Mouse (Mus musculus) neural tube, embryonic 11.5 days (tissue): ENCODE data around the gene Rnf144a. TPM values are rescaled to one million over a fixed set of nuclear protein-coding genes. Genes with fewer than 3 reads are reported as not detected.

Experiments
- ATAC-seq: fragments of 200-750 bp; cut with Nextera tagmentation; 2 replicates; pipeline ENCODE4 v1.8.0; 2017; ENCODE audit warnings: moderate number of reproducible peaks, mild to moderate bottlenecking, moderate TSS enrichment, moderate library complexity; ENCODE audit not compliant: insufficient read depth, low FRiP score, low TSS enrichment
- DNase-seq: peaks from one replicate; pipeline ENCODE4 v3.0.0-alpha.2; 2015; ENCODE audit warnings: low spot score
- H3K27ac ChIP-seq: fragments of 300-500 bp; sonication (generic); 2 replicates; pipeline ENCODE4 v1.5.1; 2014; ENCODE audit warnings: low read depth, mild to moderate bottlenecking, low read length
- H3K27me3 ChIP-seq: fragments of 300-500 bp; sonication (generic); 2 replicates; pipeline ENCODE4 v1.6.1; 2014; ENCODE audit warnings: mild to moderate bottlenecking, low read length, mixed read lengths; ENCODE audit not compliant: control insufficient read depth, insufficient read depth
- H3K36me3 ChIP-seq: fragments of 300-500 bp; sonication (generic); 2 replicates; pipeline ENCODE4 v1.6.1; 2014; ENCODE audit warnings: mild to moderate bottlenecking, low read length, moderate library complexity, mixed read lengths; ENCODE audit not compliant: control insufficient read depth, insufficient read depth
- H3K4me1 ChIP-seq: fragments of 300-500 bp; sonication (generic); 2 replicates; pipeline ENCODE4 v1.6.1; 2014; ENCODE audit warnings: low read length, mixed read lengths; ENCODE audit not compliant: control insufficient read depth, insufficient read depth
- H3K4me2 ChIP-seq: fragments of 300-500 bp; sonication (generic); 2 replicates; pipeline ENCODE4 v1.6.1; 2014; ENCODE audit warnings: low read depth, mild to moderate bottlenecking, moderate library complexity
- H3K4me3 ChIP-seq: fragments of 300-500 bp; sonication (generic); 2 replicates; pipeline ENCODE4 v1.5.1; 2014; ENCODE audit warnings: low read depth, low read length
- H3K9ac ChIP-seq: fragments of 300-500 bp; sonication (generic); 2 replicates; pipeline ENCODE4 v1.6.1; 2014; ENCODE audit warnings: mild to moderate bottlenecking, low read length
- H3K9me3 ChIP-seq: fragments of 300-500 bp; sonication (generic); 2 replicates; pipeline ENCODE4 v1.6.1; 2016; ENCODE audit warnings: low read length; ENCODE audit not compliant: control insufficient read depth
- WGBS: fragments of 180-500 bp; shearing (Covaris S2); extraction: QIAGEN DNeasy Blood & Tissue Kit; methylation state at CpG from one replicate; pipeline ENCODE4 v1.1.7; 2014; 5-methylcytosine and 5-hydroxymethylcytosine counted together
- polyA plus RNA-seq: library from polyadenylated mRNA; unstranded; fragments of >200 nt; fragmentation: Nextera tagmentation; extraction: Ambion mirVana; gene quantifications from 2 replicates; pipeline ENCODE4 v1.2.1, GENCODE M21; 2014

The Rnf144a gene
- polyA plus RNA-seq, 1 experiment from 2014 or later: 29.1 TPM

- no peaks in the 10 kb centered on the region for H3K4me1 ChIP-seq
- no peaks in the 10 kb centered on the region for H3K9me3 ChIP-seq
- no peak overlapping the region for H3K4me2 ChIP-seq
- no peak for DNase-seq
- H3K4me3 ChIP-seq: no peak overlapping the region
- WGBS: 84% methylated on average over 1 of the region's 1 CpGs
- H3K27me3 ChIP-seq: no peaks in the 10 kb centered on the region
- no peaks in the 10 kb centered on the region; the same call in 1 of the 2 replicates for H3K36me3 ChIP-seq
- ATAC-seq: no peak
- no peak overlapping the region for H3K9ac ChIP-seq
- no peak overlapping the region for H3K27ac ChIP-seq
Measured at GRCm38 (mm10) chr12:26333678-26334077, 81.4 kb downstream of the Rnf144a start.

- DNase-seq (no peak), ATAC-seq (no peak)
- no peak overlapping the region for H3K4me2 ChIP-seq
- no peak overlapping the region for H3K27ac ChIP-seq
- 84% methylated on average over 3 of the region's 3 CpGs for WGBS
- no peaks in the 10 kb centered on the region for H3K27me3 ChIP-seq
- no peaks in the 10 kb centered on the region for H3K9me3 ChIP-seq
- no peak overlapping the region for H3K9ac ChIP-seq
- H3K36me3 ChIP-seq: no peaks in the 10 kb centered on the region
- no peak overlapping the region for H3K4me3 ChIP-seq
- no peaks in the 10 kb centered on the region for H3K4me1 ChIP-seq
Measured at GRCm38 (mm10) chr12:26331048-26331447, 84.0 kb downstream of the Rnf144a start.

- H3K9me3 ChIP-seq: no peaks in the 10 kb centered on the region
- H3K9ac ChIP-seq: no peak overlapping the region
- 84% methylated on average over 5 of the region's 5 CpGs for WGBS
- DNase-seq (no peak), ATAC-seq (no peak)
- H3K4me3 ChIP-seq: no peak overlapping the region
- H3K36me3 ChIP-seq: no peaks in the 10 kb centered on the region
- no peaks in the 10 kb centered on the region for H3K4me1 ChIP-seq
- no peaks in the 10 kb centered on the region for H3K27me3 ChIP-seq
- H3K27ac ChIP-seq: no peak overlapping the region
- no peak overlapping the region for H3K4me2 ChIP-seq
Measured at GRCm38 (mm10) chr12:26329756-26330155, 85.3 kb downstream of the Rnf144a start.

- no peaks in the 10 kb centered on the region for H3K36me3 ChIP-seq
- no peaks in the 10 kb centered on the region for H3K4me1 ChIP-seq
- DNase-seq (peak; percentile 11), ATAC-seq (no peak)
- no peak overlapping the region for H3K9ac ChIP-seq
- H3K27me3 ChIP-seq: no peaks in the 10 kb centered on the region
- no peak overlapping the region for H3K4me2 ChIP-seq
- H3K4me3 ChIP-seq: no peak overlapping the region
- no peaks in the 10 kb centered on the region for H3K9me3 ChIP-seq
- WGBS: 93% methylated on average over 6 of the region's 6 CpGs
- no peak overlapping the region for H3K27ac ChIP-seq
Measured at GRCm38 (mm10) chr12:26329031-26329675, 85.9 kb downstream of the Rnf144a start.

- DNase-seq (no peak), ATAC-seq (no peak)
- WGBS: 95% methylated on average over 5 of the region's 5 CpGs
- H3K4me1 ChIP-seq: no peaks in the 10 kb centered on the region
- H3K27ac ChIP-seq: no peak overlapping the region
- 0 out of 2 replicates have a peak, but pooled peaks cover 6% of the 10 kb centered on the region for H3K36me3 ChIP-seq
- no peaks in the 10 kb centered on the region for H3K9me3 ChIP-seq
- H3K4me2 ChIP-seq: no peak overlapping the region
- H3K27me3 ChIP-seq: no peaks in the 10 kb centered on the region
- H3K9ac ChIP-seq: no peak overlapping the region
- no peak overlapping the region for H3K4me3 ChIP-seq
Measured at GRCm38 (mm10) chr12:26323783-26324364, 91.2 kb downstream of the Rnf144a start.

- DNase-seq (no peak), ATAC-seq (no peak)
- 83% methylated on average over 3 of the region's 3 CpGs for WGBS
- Histone ChIP-seq H3K4me2 (no peak overlapping the region), H3K27me3 (no peaks in the 10 kb centered on the region), H3K4me1 (no peaks in the 10 kb centered on the region), H3K36me3 (0 out of 2 replicates have a peak, but pooled peaks cover 7% of the 10 kb centered on the region), H3K4me3 (no peak overlapping the region), H3K9me3 (no peaks in the 10 kb centered on the region), H3K27ac (no peak overlapping the region), H3K9ac (no peak overlapping the region)
Measured at GRCm38 (mm10) chr12:26316261-26316660, 98.8 kb downstream of the Rnf144a start.

- ATAC-seq: no peak
Measured at GRCm38 (mm10) chr12:26314959-26315358, 100.1 kb downstream of the Rnf144a start.

GRCm38 (mm10) chr12:26311548-26311947, 103.5 kb downstream of the Rnf144a start:
- Histone ChIP-seq H3K27ac (no peak overlapping the region), H3K36me3 (peaks cover 2% of the 10 kb centered on the region; the same call in 1 of the 2 replicates)

More at GRCm38 (mm10) chr12:26314959-26315358, 100.1 kb downstream of the Rnf144a start:
- no peak for DNase-seq
- H3K27ac ChIP-seq: no peak overlapping the region
- H3K36me3 ChIP-seq: 0 out of 2 replicates have a peak, but pooled peaks cover 5% of the 10 kb centered on the region
- no peak overlapping the region for H3K9ac ChIP-seq
- WGBS: 54% methylated on average over 5 of the region's 5 CpGs
- no peak overlapping the region for H3K4me2 ChIP-seq
- H3K9me3 ChIP-seq: no peaks in the 10 kb centered on the region
- H3K4me3 ChIP-seq: no peak overlapping the region
- H3K27me3 ChIP-seq: no peaks in the 10 kb centered on the region
- H3K4me1 ChIP-seq: no peaks in the 10 kb centered on the region

GRCm38 (mm10) chr12:26310247-26310646, 104.8 kb downstream of the Rnf144a start:
- Histone ChIP-seq H3K4me1 (no peaks in the 10 kb centered on the region), H3K27me3 (no peaks in the 10 kb centered on the region), H3K4me2 (no peak overlapping the region), H3K9me3 (no peaks in the 10 kb centered on the region), H3K9ac (no peak overlapping the region), H3K36me3 (peaks cover 2% of the 10 kb centered on the region; the same call in 1 of the 2 replicates), H3K4me3 (no peak overlapping the region), H3K27ac (no peak overlapping the region)
- WGBS: 89% methylated on average over 11 of the region's 11 CpGs
- DNase-seq (no peak), ATAC-seq (no peak)

More at GRCm38 (mm10) chr12:26311548-26311947, 103.5 kb downstream of the Rnf144a start:
- Histone ChIP-seq H3K27me3 (no peaks in the 10 kb centered on the region), H3K9ac (no peak overlapping the region), H3K4me2 (no peak overlapping the region), H3K4me3 (no peak overlapping the region), H3K4me1 (no peaks in the 10 kb centered on the region), H3K9me3 (no peaks in the 10 kb centered on the region)
- DNase-seq (peak; percentile 62), ATAC-seq (no peak)
